Mouse (Mus musculus) CH12F3 (cell line): ENCODE results near the gene Ccdc188.

Experiments
- in situ Hi-C: fragments of 300-500 bp; cut with MboI; formaldehyde crosslinking; loops from 2 replicates; pipeline ENCODE4 v1.14.3; 2020; ENCODE audit warnings: low sequenced_read_pairs

The Ccdc188 gene

DNA sequence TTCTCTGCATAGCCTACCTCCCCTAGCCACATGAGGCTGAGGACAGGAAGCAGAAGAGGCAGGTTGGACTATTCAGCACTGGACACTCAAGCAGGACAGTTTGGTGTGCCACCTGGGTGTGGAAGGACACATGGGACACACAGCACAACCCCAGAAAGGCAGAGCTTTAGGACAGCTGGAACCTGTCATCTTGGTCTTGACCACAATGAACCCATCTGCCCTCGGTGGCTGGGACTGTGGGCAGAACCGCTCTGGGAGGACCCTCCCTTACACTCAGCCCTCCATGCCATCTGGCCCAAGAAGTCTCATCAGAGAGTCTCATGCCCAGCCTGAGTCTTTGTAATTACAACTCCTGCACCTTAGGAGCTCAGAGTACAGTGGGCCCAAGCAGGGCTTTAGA lies 17.6 kb upstream of the Ccdc188 start:
- in situ Hi-C loops, result no loop called here

- in situ Hi-C loops, result no loop called here
These were observed 16.1 kb upstream of the Ccdc188 start for GRCm38 (mm10) chr16:18201620-18202019.

- in situ Hi-C loops, result no loop called here
These were observed 15.6 kb upstream of the Ccdc188 start for GRCm38 (mm10) chr16:18202061-18202460.

DNA sequence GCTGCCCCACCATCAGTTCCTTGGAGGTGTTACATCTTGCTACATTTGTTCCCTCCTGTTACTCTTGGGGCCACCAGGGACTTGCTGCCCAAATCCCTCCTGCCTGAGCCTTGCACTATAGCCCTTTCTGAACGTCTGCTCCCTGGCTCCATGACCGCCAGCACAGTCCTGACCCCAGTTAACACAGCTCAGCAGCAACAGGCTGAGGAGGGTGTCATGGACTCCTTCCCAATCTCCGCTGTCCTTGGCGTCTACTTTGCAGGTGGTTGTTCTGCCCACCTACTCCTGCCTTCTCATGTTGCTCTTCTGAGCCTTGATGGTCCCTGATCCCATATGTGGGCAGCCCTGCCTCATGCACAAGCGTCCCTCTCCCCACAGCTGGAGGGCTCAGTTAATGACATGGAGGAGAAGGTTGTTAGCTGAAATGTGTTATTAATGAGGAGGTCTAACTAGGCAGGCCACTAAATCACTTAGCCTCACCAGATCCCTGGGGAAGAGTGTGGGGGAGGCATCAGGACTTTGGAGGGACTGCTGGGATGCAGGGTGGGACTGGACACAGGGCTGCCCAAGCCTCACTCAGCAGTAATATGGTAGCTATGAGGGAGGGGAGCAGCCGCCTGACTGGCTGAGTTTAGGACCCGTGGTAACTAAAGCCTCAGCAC lies 14.1 kb upstream of the Ccdc188 start:
- in situ Hi-C loops, result no loop called here

DNA sequence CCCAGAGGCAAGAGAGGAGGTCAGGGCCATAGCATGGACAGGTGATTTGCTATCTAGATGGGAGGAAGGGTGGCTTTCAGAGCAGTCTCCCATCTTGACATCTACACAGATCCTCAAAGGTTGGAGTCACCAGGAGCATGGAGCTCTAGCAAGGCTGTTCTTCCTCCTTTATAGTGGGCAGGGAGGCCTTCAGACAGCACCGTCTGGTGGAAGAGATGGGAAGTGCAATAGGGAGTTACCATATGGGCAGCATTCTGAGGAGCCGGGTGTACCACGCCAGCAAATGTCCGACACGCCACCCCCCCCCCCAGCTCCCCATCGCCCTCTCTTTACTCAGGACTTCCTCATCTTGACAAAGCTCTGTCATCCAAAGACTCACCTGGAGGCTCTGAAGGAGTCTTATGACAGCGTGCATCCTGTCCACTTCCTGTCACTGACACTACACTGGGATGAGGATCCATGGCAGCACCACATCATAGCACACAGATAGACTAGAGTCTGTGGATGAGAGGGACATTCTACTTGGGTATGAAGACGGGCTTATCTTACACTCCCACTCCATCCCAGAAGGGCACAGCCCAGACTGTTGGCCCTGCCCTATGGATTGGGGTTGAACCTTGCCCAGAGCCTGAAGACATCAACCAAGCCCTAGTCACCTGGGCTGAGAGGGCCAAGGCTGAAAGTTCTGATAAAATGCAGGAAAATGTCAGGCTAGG lies 6.8 kb upstream of the Ccdc188 start:
- in situ Hi-C loops, result loop anchor here (10.0 kb wide), 1 partner anchor 106 kb away; no protein-coding TSS in a partner anchor

DNA sequence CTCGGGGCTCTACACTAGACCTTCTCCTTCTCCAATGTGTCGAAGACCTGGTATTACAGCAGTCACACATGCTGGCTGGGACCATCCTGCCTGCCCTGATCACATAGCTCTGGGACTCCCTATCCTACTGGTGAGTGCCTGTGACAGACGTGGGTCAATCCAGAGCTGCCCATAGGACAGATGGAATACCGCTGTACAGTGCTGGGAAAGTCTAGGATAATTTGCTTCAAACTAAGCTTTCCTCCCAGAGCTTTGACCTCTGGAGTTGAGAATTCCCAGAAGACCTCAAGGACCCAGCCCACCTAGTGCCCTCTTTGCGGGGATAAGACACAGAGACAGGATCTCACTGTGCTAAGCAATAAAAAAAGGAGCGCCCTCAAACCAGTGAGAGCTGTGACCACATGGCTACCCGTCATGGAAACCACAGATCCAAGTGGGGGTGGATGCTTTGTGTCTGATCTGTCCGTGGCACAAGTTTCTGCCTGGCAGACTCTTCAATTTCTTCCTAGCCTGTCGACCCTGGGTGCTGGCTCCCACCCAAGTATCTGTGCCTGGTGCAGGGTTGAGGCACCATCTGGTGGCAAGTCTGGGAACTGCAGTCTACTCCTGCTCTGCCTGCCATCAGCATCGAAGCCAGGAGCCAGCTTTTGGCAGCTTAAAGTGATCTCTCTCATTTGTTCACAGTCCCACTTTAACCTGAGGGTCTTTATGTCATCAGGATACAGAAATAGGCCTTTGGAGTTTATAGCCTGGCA lies 6.1 kb upstream of the Ccdc188 start:
- in situ Hi-C loops, result loop anchor here (10.0 kb wide), 1 partner anchor 107 kb away; no protein-coding TSS in a partner anchor

DNA sequence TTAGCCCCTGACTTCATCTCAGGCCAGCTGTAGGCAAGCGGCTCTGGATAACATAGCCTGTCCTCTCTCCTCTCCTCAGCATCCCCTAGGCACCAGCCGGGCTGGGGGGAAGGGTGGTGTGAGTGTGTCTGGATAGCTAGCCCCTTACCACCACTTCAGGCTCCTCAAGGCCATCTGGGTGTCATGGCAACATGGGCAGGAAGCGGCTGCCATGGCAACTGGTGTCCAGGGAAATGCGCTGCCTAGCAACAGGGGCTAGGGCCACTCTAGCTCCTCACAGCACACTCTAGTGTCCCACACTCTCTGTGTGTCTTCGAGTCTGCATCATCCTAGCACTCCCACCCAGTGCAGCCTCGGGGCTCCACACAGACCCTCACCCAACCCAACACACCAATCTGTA lies 4.0 kb upstream of the Ccdc188 start:
- in situ Hi-C loops, result loop anchor here (10.0 kb wide), 1 partner anchor 109 kb away; no protein-coding TSS in a partner anchor

GRCm38 (mm10) chr16:18214858-18215257 lies 2.8 kb upstream of the Ccdc188 start:
- in situ Hi-C loops, result loop anchor here (10.0 kb wide), 1 partner anchor 110 kb away; no protein-coding TSS in a partner anchor

- in situ Hi-C loops, result loop anchor here (10.0 kb wide), 1 partner anchor 114 kb away; no protein-coding TSS in a partner anchor
These were observed 909 bp downstream of the Ccdc188 start for GRCm38 (mm10) chr16:18218580-18218996.

DNA sequence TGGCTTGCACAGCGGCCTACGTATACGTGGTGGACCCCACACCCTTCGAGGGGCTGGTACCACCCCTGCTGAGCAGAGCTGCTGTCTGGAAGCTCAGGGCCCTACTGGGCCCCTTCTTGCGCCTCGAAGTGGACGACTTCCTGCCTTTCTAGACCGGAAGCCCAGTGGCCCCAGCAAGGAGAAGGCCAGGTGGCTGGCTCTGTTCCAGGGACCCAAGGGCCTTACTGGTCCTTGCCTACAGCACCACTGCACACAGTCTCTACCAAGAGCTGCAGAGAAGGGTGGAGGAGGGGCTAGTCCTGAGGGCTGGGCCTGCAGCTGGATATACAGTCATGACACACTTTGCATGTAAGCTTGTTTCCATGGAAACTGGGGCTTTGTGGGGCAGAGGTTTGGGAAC lies 2.3 kb downstream of the Ccdc188 start:
- in situ Hi-C loops, result no loop called here

- in situ Hi-C loops, result no loop called here
These were observed 3.3 kb downstream of the Ccdc188 start for GRCm38 (mm10) chr16:18220856-18221542.

- in situ Hi-C loops, result no loop called here
These were observed 3.8 kb downstream of the Ccdc188 start for GRCm38 (mm10) chr16:18221543-18221898.

DNA sequence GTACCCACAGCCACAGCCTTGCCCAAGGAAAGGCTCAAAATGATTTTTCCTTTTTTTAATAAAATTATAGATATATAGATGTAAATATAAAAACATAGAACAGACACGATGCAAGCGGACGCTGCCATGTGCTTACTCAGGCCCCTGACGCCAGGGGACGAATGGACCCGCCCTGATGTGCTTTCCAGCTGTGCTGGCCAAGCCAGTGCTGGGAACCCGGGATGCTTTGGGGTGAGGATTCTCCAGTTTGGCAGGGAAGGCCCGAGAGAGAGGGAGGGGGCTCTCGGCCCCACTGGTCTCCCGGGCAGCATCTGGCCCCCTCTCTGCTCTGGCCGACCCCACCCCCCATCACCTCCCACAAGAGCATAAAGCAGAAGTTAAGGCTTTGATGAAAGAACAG lies 4.5 kb downstream of the Ccdc188 start:
- in situ Hi-C loops, result no loop called here

DNA sequence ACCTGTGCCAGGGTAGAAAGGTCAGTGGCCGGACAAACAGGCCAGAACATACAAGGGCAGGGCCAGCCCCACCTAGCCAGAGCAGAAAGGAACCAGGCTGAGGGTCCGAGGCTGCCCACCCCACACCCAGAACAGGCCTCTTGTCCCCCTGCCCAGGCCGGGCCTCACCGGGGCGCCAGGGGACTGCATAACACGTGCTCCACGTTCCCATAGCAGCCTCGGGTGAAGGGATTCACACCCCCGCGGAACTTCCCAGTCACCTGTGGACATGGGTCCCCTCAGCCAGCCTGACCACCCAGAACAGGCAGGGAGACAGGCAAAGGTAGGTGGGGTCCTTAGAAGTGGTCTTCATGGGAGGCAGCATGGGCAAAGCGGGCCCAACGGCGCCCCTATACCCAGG lies 9.5 kb downstream of the Ccdc188 start:
- in situ Hi-C loops, result no loop called here

GRCm38 (mm10) chr16:18227897-18228422 lies 10.3 kb downstream of the Ccdc188 start:
- in situ Hi-C loops, result no loop called here

DNA sequence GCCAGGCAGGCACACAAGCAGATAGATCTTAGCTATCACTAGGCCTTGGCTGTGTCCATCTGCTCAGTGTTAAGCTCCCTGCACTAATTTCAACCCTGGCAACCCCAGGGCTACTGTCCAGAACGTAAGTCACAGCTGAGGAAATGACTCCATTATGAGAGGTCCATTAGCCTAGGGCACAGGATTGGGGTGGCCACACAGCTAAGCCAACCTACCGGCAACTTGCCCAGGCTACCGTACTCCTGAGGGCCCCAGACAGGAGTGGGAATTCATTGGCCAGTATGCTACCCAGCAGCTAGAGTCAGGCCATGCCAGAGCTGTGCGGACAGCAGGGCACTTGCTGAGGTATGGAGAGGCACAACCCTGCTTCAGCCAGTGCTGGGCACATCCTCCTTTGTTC lies 11.2 kb downstream of the Ccdc188 start:
- in situ Hi-C loops, result no loop called here

DNA sequence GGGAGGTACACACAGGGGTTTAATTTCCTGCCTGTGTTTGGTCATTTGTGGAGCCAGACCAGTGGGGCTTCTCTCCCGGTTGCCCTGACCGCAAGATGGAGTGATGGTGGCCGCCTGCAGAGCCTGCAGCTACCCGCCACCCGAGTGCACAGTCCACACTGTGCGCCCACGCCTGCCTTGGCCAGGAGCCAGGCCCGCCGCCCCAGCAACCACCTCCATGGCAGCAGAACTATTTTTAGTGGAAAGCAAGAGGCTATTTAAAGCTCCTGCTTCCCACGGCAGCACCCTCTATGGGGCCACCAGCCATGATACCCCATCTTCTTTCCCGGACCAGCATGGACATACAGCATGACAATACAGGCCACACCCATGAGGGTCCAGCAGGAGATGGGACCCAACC lies 11.9 kb downstream of the Ccdc188 start:
- in situ Hi-C loops, result no loop called here

DNA sequence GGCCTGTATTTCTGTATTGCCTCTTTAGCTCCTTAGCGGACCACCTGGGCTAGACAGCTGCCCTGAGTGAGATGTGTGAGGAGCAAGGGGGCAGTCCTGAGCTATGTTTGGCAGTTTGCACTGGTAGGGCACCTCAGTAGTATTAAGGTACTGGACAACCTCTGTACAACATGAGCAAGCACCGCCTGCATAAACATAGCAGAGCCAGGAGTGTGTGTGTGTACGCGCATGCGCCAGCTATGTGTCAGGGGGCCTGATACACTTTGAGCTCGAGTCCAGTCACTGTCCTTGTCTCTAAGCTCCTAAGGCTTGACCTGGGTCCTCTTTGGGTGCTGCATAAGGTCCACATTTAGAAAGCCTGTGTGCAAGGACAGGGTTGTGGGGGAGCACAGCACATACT lies 12.9 kb downstream of the Ccdc188 start:
- in situ Hi-C loops, result no loop called here

- in situ Hi-C loops, result no loop called here
These were observed 13.4 kb downstream of the Ccdc188 start for GRCm38 (mm10) chr16:18231047-18231446.

GRCm38 (mm10) chr16:18231451-18231850 lies 13.8 kb downstream of the Ccdc188 start:
- in situ Hi-C loops, result no loop called here

DNA sequence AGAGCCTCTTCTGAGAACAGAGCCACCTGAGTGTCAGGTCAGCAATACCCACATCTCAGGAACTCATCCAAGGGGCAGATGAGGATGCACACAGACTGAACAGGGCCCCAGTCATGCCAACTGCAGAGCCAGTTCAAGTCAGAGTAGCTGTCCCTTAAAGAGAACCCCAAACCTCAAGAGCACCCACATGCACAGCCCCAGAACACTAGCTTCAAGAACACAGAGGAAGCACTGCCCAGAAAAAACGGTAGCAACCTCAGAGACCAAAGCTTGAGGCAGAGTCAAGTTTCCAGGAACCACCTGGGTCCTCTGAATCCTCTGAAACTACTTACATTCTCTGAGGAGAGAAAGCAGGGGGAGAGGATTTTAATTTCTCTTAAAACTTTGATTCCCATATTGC lies 15.8 kb downstream of the Ccdc188 start:
- in situ Hi-C loops, result no loop called here
